Mouse (Mus musculus) limb, embryonic 14.5 days (tissue): ENCODE measurements around the gene Rarb. TPM values are rescaled to one million over a fixed set of nuclear protein-coding genes. Genes with fewer than 3 reads are reported as not detected.

Experiments
- ATAC-seq: fragments of 200-750 bp; cut with Nextera tagmentation; 2 replicates; pipeline ENCODE4 v1.8.0; 2017; ENCODE audit warnings: low read depth, moderate number of reproducible peaks, moderate TSS enrichment; ENCODE audit not compliant: low FRiP score
- DNase-seq: peaks from one replicate; pipeline ENCODE4 v3.0.0-alpha.2; 2015; ENCODE audit warnings: low spot score
- H3K27ac ChIP-seq: fragments of 300-500 bp; sonication (generic); replicated peaks from 2 replicates; pipeline ENCODE4 v1.5.1; 2014; ENCODE audit warnings: low read depth, mild to moderate bottlenecking, low read length, moderate library complexity, mixed read lengths
- H3K27me3 ChIP-seq: fragments of 300-500 bp; sonication (generic); 2 replicates; pipeline ENCODE4 v1.6.1; 2014; ENCODE audit warnings: low read length, mixed read lengths; ENCODE audit not compliant: control insufficient read depth, insufficient read depth
- H3K36me3 ChIP-seq: fragments of 300-500 bp; sonication (generic); 2 replicates; pipeline ENCODE4 v1.6.1; 2014; ENCODE audit warnings: mild to moderate bottlenecking, low read length, moderate library complexity, mixed read lengths; ENCODE audit not compliant: control insufficient read depth, insufficient read depth
- H3K4me1 ChIP-seq: fragments of 300-500 bp; sonication (generic); 2 replicates; pipeline ENCODE4 v1.6.1; 2014; ENCODE audit warnings: antibody characterized with exemption, low read length, mixed read lengths; ENCODE audit not compliant: control insufficient read depth, insufficient read depth
- H3K4me2 ChIP-seq: fragments of 300-500 bp; sonication (generic); replicated peaks from 2 replicates; pipeline ENCODE4 v1.6.1; 2014; ENCODE audit warnings: low read depth, mild to moderate bottlenecking, low read length, moderate library complexity; ENCODE audit not compliant: severe bottlenecking
- H3K4me3 ChIP-seq: fragments of 300-500 bp; sonication (generic); replicated peaks from 2 replicates; pipeline ENCODE4 v1.5.1; 2014; ENCODE audit warnings: low read length
- H3K9ac ChIP-seq: fragments of 300-500 bp; sonication (generic); 2 replicates; pipeline ENCODE4 v1.6.1; 2014; ENCODE audit warnings: mild to moderate bottlenecking, low read depth, low read length, moderate library complexity; ENCODE audit not compliant: severe bottlenecking
- H3K9me3 ChIP-seq: fragments of 300-500 bp; sonication (generic); 2 replicates; pipeline ENCODE4 v1.6.1; 2016; ENCODE audit warnings: low read length; ENCODE audit not compliant: control insufficient read depth
- POLR2A ChIP-seq: fragments of 200-500 bp; IDR thresholded peaks from 2 replicates; pipeline ENCODE4 v1.8.0; 2012; ENCODE audit warnings: inconsistent platforms, mild to moderate bottlenecking, moderate library complexity, borderline replicate concordance; ENCODE audit not compliant: insufficient read depth, insufficient read length; ENCODE audit errors: extremely low read depth
- WGBS: fragments of 180-500 bp; shearing (Covaris S2); extraction: QIAGEN DNeasy Blood & Tissue Kit; methylation state at CpG from one replicate; pipeline ENCODE4 v1.1.7; 2014; 5-methylcytosine and 5-hydroxymethylcytosine counted together
- polyA plus RNA-seq, 2 experiments: library from polyadenylated mRNA; depleted of rRNA in 1 of 2; stranded (reverse) in 1 of 2; unstranded in 1 of 2; fragments of >200 nt; fragmentation: Nextera tagmentation in 1 of 2; extraction: Ambion mirVana in 1 of 2; gene quantifications; 2 replicates each; pipeline versions ENCODE4 v1.2.1 to v1.2.3; 2012 to 2014

Rarb gene
- polyA plus RNA-seq, 2 experiments, result 14.6 to 17.4 TPM

- WGBS, result 7% methylated on average over 9 of the region's 9 CpGs
- Histone ChIP-seq H3K4me1 (peaks cover 11% of the 10 kb centered on the region), H3K9ac (no peak overlapping the region), H3K27ac (no peak overlapping the region), H3K27me3 (no peaks in the 10 kb centered on the region), H3K9me3 (no peaks in the 10 kb centered on the region), H3K36me3 (no peaks in the 10 kb centered on the region), H3K4me2 (0 out of 2 replicates have a peak overlapping the region, but pooled peaks have one; percentile 3), H3K4me3 (no peak overlapping the region)
- ATAC-seq (no peak), DNase-seq (no peak)
- no peak for TF ChIP-seq POLR2A
Measured at GRCm38 (mm10) chr14:16733595-16734298, 85.2 kb downstream of the Rarb start.

DNA sequence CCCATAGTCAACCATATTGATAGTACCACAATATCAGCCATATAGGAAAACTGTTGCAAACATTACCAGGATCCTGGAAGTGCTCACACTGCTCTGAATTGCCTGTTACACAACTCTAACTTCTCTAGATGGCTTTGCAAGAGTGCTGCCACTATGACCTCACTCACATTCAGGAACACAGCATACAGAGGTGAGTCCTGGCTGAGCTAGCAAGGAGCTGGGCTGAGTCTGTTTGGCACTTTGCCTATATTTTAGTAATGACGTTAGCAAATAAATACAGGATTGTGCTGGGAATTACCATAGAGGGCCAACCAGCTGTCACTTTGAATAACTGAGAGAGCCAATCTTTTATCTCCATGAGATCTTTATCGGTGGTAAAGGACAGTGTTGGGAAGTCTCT, 86.9 kb downstream of the Rarb start:
- WGBS, result 43% methylated on average over 2 of the region's 2 CpGs
- ATAC-seq (no peak), DNase-seq (no peak)
- Histone ChIP-seq H3K9ac (no peak overlapping the region), H3K9me3 (no peaks in the 10 kb centered on the region), H3K4me2 (no peak overlapping the region), H3K4me3 (no peak overlapping the region), H3K27ac (no peak overlapping the region), H3K4me1 (peaks cover 11% of the 10 kb centered on the region), H3K36me3 (no peaks in the 10 kb centered on the region), H3K27me3 (no peaks in the 10 kb centered on the region)
- no peak for TF ChIP-seq POLR2A

DNA sequence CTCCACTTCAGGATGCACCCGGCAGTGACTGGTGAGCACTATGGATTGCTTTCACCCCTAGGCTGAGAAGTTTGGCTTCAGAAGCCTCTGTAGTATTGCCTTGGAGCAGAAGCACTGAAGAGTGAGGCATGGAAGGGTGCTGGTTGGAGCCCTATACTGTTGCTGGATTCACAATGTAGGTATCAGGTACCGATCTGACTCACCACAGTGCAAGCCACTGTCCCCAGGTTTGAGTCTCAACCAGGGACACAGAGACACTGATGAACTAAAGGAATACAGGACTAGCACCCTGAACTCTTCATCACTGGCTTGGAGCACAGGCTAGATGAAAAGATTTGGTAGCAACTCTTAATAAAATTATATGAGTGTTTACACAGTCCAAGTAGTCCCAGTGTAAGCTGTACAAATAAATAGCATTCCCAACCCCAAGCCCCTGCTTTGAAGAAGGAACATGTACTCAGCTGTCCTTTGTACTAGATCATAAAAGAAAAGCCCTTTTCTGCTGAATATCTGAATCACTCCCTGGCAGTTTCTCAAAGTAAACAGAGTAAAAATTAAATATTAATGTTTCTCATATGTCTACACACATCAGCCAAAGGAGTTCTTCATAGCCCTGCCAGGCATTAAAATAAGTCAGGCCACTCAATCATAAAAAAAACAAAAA, 90.6 kb downstream of the Rarb start:
- DNase-seq (peak; percentile 45), ATAC-seq (no peak; the same call in 1 of the 2 replicates)
- no peaks in the 10 kb centered on the region for H3K27me3 ChIP-seq
- no peak overlapping the region for H3K27ac ChIP-seq
- no peak for TF ChIP-seq POLR2A
- no peak overlapping the region for H3K4me3 ChIP-seq
- H3K4me2 ChIP-seq, result no peak overlapping the region
- 89% methylated on average over 2 of the region's 2 CpGs for WGBS
- no peak overlapping the region for H3K9ac ChIP-seq
- peaks cover under 1% of the 10 kb centered on the region for H3K4me1 ChIP-seq
- H3K9me3 ChIP-seq, result no peaks in the 10 kb centered on the region
- H3K36me3 ChIP-seq, result no peaks in the 10 kb centered on the region

GRCm38 (mm10) chr14:16723991-16724390, 95.0 kb downstream of the Rarb start:
- Histone ChIP-seq H3K4me1 (no peaks in the 10 kb centered on the region), H3K4me2 (no peak overlapping the region), H3K27ac (no peak overlapping the region), H3K9ac (no peak overlapping the region), H3K4me3 (no peak overlapping the region), H3K36me3 (no peaks in the 10 kb centered on the region), H3K9me3 (no peaks in the 10 kb centered on the region), H3K27me3 (no peaks in the 10 kb centered on the region)
- DNase-seq (no peak), ATAC-seq (no peak)
- no peak for TF ChIP-seq POLR2A
- 92% methylated on average over 15 of the region's 15 CpGs for WGBS

- Histone ChIP-seq H3K9me3 (no peaks in the 10 kb centered on the region), H3K27ac (no peak overlapping the region), H3K4me2 (no peak overlapping the region), H3K27me3 (no peaks in the 10 kb centered on the region), H3K9ac (no peak overlapping the region), H3K4me3 (no peak overlapping the region), H3K36me3 (no peaks in the 10 kb centered on the region), H3K4me1 (no peaks in the 10 kb centered on the region)
- DNase-seq, result no peak
- no peak for TF ChIP-seq POLR2A
- ATAC-seq, result no peak
- WGBS, result 72% methylated on average over 3 of the region's 3 CpGs
Measured at GRCm38 (mm10) chr14:16717821-16718220, 101.1 kb downstream of the Rarb start.
